Mouse (Mus musculus): Measurements from ENCODE around the gene Olfr1128. TPM values are rescaled to one million over a fixed set of nuclear protein-coding genes. Genes with fewer than 3 reads are reported as not detected.
"Not testable (repeated sequence)": the region's sequence is repeated elsewhere in the genome, so short reads cannot be mapped to it uniquely, and the experiment has no call there.

Olfr1128 gene
- polyA plus RNA-seq, 1 experiment, result not detected

DNA sequence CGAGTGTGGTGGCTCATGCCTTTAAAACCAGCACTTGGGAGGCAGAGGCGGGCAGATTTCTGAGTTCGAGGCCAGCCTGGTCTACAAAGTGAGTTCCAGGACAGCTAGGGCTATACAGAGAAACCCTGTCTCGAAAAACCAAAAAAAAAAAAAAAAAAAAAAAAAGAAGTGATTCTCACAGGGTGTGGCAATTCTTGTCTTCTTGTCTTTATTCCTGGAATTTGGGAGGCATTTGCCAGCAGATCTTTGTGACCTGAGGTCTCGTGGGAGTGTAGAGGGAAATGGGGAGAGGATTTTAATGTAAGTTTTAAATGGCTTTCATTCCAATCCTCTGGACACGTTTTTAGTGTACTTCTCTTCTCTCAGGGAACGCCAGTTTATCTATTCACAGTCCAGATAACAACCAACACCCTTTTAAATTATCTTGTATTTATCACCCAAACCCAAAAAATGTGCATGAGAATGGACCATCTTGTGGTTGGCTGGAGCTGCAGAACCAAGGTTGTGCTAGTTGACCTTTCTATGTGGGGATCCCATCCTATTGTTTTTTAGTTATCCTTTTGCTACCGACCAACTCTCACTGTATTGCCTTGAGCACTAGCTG, 29.8 kb downstream of the Olfr1128 start:
- no peak overlapping the region for H3K27ac ChIP-seq (ENCODE audit: insufficient read depth, low read depth, low read length)
- WGBS, result 69% methylated on average over 8 of the region's 8 CpGs
- H3K4me1 ChIP-seq (ENCODE audit: control insufficient read depth, insufficient read depth, insufficient read length, low read length), result no peaks in the 10 kb centered on the region
- no peaks in the 10 kb centered on the region for H3K36me3 ChIP-seq (ENCODE audit: control insufficient read depth, insufficient read depth, low read length)
- H3K4me3 ChIP-seq (ENCODE audit: low read depth, low read length), result no peak overlapping the region
- no peak for TF ChIP-seq POLR2A (IDR thresholded peaks at IDR 0.05; ENCODE audit: low read depth, low read length)
- TF ChIP-seq CTCF (IDR thresholded peaks at IDR 0.05; ENCODE audit: extremely low read depth, insufficient read length, insufficient replicate concordance, low read depth, low read length), result no peak
- no peaks in the 10 kb centered on the region for H3K27me3 ChIP-seq (ENCODE audit: control insufficient read depth, insufficient read depth, low read length)

DNA sequence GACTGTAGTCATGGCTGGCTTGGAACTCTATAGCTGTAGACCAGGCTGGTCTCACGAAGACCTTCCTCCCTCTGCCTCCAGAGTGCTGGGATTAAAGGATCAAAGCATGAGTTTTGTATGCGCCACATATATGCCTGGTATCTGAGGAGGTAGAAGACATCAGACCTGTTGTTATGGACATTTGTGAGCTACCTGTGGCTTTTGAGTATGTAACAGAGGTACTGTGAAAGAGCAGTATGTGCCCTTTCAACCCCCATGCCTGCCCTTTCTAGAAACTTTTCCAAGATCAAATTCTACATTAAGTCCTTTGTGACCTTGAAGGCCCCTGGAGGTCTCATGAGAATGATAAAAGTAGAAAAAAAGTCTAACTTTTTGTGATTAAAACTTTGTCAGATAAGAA, 30.3 kb downstream of the Olfr1128 start:
- no peaks in the 10 kb centered on the region for H3K27me3 ChIP-seq (ENCODE audit: control insufficient read depth, insufficient read depth, low read length)
- 85% methylated on average over 2 of the region's 2 CpGs for WGBS
- no peak overlapping the region for H3K27ac ChIP-seq (ENCODE audit: insufficient read depth, low read depth, low read length)
- no peak overlapping the region for H3K4me3 ChIP-seq (ENCODE audit: low read depth, low read length)
- TF ChIP-seq POLR2A (IDR thresholded peaks at IDR 0.05; ENCODE audit: low read depth, low read length) (no peak), CTCF (IDR thresholded peaks at IDR 0.05; ENCODE audit: extremely low read depth, insufficient read length, insufficient replicate concordance, low read depth, low read length) (no peak)
- H3K4me1 ChIP-seq (ENCODE audit: control insufficient read depth, insufficient read depth, insufficient read length, low read length), result no peaks in the 10 kb centered on the region
- H3K36me3 ChIP-seq (ENCODE audit: control insufficient read depth, insufficient read depth, low read length), result no peaks in the 10 kb centered on the region

DNA sequence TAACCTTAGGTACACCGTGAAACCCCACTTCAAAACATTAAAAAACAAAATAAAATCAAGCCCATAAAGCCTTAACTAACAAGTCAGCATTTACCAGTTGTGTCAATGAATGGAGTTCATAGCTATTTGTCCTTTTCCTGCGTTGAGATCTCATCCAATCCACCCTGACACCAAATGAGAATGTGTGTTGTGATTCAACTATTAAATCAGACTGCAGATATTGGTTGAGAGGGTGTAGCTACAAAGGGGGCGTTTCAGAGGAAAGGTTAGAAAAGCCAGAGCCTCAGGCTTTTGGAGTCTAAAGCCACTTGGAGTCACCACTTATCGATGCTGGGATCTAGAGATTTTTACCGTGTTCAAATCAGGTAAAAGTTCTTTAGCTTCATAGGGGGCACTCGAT, 39.1 kb downstream of the Olfr1128 start, which contains the start of gene Pramel6:
Gene Pramel6, plus strand, starts transcription at position 301 of the 400 bp plus-strand sequence.
- Histone ChIP-seq H3K4me3 (ENCODE audit: low read depth, low read length) (no peak within 1 kb of the TSS), H3K36me3 (ENCODE audit: control insufficient read depth, insufficient read depth, low read length) (no peaks in the 10 kb centered on the region), H3K27ac (ENCODE audit: insufficient read depth, low read depth, low read length) (no peak within 1 kb of the TSS), H3K27me3 (ENCODE audit: control insufficient read depth, insufficient read depth, low read length) (no peaks in the 10 kb centered on the region), H3K4me1 (ENCODE audit: control insufficient read depth, insufficient read depth, insufficient read length, low read length) (no peaks in the 10 kb centered on the region)
- 80% methylated on average over 6 of the region's 6 CpGs for WGBS
- no peak for TF ChIP-seq CTCF (IDR thresholded peaks at IDR 0.05; ENCODE audit: extremely low read depth, insufficient read length, insufficient replicate concordance, low read depth, low read length)
- TF ChIP-seq POLR2A (IDR thresholded peaks at IDR 0.05; ENCODE audit: low read depth, low read length), result no peak

- H3K27ac ChIP-seq (ENCODE audit: insufficient read depth, low read depth, low read length); H3K36me3 ChIP-seq (ENCODE audit: control insufficient read depth, insufficient read depth, low read length); H3K4me1 ChIP-seq (ENCODE audit: control insufficient read depth, insufficient read depth, insufficient read length, low read length); H3K27me3 ChIP-seq (ENCODE audit: control insufficient read depth, insufficient read depth, low read length); H3K4me3 ChIP-seq (ENCODE audit: low read depth, low read length): not testable (repeated sequence)
- WGBS, result 87% methylated on average over 4 of the region's 5 CpGs
Observed at GRCm38 (mm10) chr2:87496993-87497392, 48.3 kb downstream of the Olfr1128 start, which contains the start of gene Pramel7. Pramel7 (minus strand) TSS chr2:87497093.

Other genes with a start within 250 kb of the Olfr1128 start
- gene Olfr1118, start 238.0 kb downstream of the Olfr1128 start, polyA plus RNA-seq (2012; rRNA removed), result not detected in 2 replicates
- not detected in 2 replicates for gene Olfr1120, start 190.7 kb downstream of the Olfr1128 start, polyA plus RNA-seq (2012; rRNA removed)
- gene Olfr1121, start 175.6 kb downstream of the Olfr1128 start, polyA plus RNA-seq (2012; rRNA removed), result not detected in 2 replicates
- gene Olfr1122, start 159.7 kb downstream of the Olfr1128 start, polyA plus RNA-seq (2012; rRNA removed), result not detected in 2 replicates
- not detected in 2 replicates for gene Olfr1123, start 128.9 kb downstream of the Olfr1128 start, polyA plus RNA-seq (2012; rRNA removed)
- not detected in 2 replicates for gene Olfr1124, start 115.3 kb downstream of the Olfr1128 start, polyA plus RNA-seq (2012; rRNA removed)
- not detected in 2 replicates for gene Olfr1126, start 91.6 kb downstream of the Olfr1128 start, polyA plus RNA-seq (2012; rRNA removed)
- gene Pramel7, start 48.4 kb downstream of the Olfr1128 start, polyA plus RNA-seq (2012; rRNA removed), result not detected in 2 replicates
- gene Pramel6, start 39.0 kb downstream of the Olfr1128 start, polyA plus RNA-seq (2012; rRNA removed), result not detected in 2 replicates
- not detected in 2 replicates for gene Olfr153, start 13.7 kb downstream of the Olfr1128 start, polyA plus RNA-seq (2012; rRNA removed)
- gene Olfr1129, start 28.4 kb upstream of the Olfr1128 start, polyA plus RNA-seq (2012; rRNA removed), result not detected in 2 replicates
- not detected in 2 replicates for gene Olfr1130, start 60.7 kb upstream of the Olfr1128 start, polyA plus RNA-seq (2012; rRNA removed)
- not detected in 2 replicates for gene Olfr1131, start 81.6 kb upstream of the Olfr1128 start, polyA plus RNA-seq (2012; rRNA removed)
- gene Olfr1132, start 92.0 kb upstream of the Olfr1128 start, polyA plus RNA-seq (2012; rRNA removed), result not detected in 2 replicates
- gene Olfr1133, start 101.8 kb upstream of the Olfr1128 start, polyA plus RNA-seq (2012; rRNA removed), result not detected in 2 replicates
- not detected in 2 replicates for gene Olfr1134, start 112.9 kb upstream of the Olfr1128 start, polyA plus RNA-seq (2012; rRNA removed)
- gene Olfr1135, start 128.1 kb upstream of the Olfr1128 start, polyA plus RNA-seq (2012; rRNA removed), result not detected in 2 replicates
- gene Olfr1136, start 148.4 kb upstream of the Olfr1128 start, polyA plus RNA-seq (2012; rRNA removed), result not detected in 2 replicates
- gene Olfr1137, start 167.6 kb upstream of the Olfr1128 start, polyA plus RNA-seq (2012; rRNA removed), result not detected in 2 replicates
- gene Olfr1138, start 194.4 kb upstream of the Olfr1128 start, polyA plus RNA-seq (2012; rRNA removed), result not detected in 2 replicates
- gene Olfr1140, start 198.2 kb upstream of the Olfr1128 start, polyA plus RNA-seq (2012; rRNA removed), result not detected in 2 replicates
- not detected in 2 replicates for gene Olfr1141, start 208.4 kb upstream of the Olfr1128 start, polyA plus RNA-seq (2012; rRNA removed)
- gene Olfr152, start 233.9 kb upstream of the Olfr1128 start, polyA plus RNA-seq (2012; rRNA removed), result not detected in 2 replicates